Mouse (Mus musculus) stomach, embryonic 16.5 days (tissue): ENCODE results near the gene Gm10190. TPM values are rescaled to one million over a fixed set of nuclear protein-coding genes. Genes with fewer than 3 reads are reported as not detected.
A peak's percentile ranks its signal among the peaks of the same experiment; 100 is the strongest.
"Not testable (repeated sequence)": the region's sequence is repeated elsewhere in the genome, so short reads cannot be mapped to it uniquely, and the experiment has no call there.

Experiments
- ATAC-seq: fragments of 200-750 bp; cut with Nextera tagmentation; 2 replicates; pipeline ENCODE4 v1.8.0; 2017; ENCODE audit warnings: moderate number of reproducible peaks, moderate TSS enrichment; ENCODE audit not compliant: insufficient read depth, low FRiP score
- H3K27ac ChIP-seq: fragments of 300-500 bp; sonication (generic); 2 replicates; pipeline ENCODE4 v1.5.1; 2014; ENCODE audit warnings: low read length
- H3K27me3 ChIP-seq: fragments of 300-500 bp; sonication (generic); 2 replicates; pipeline ENCODE4 v1.6.1; 2014; ENCODE audit warnings: low read length, control low read depth, mixed read lengths; ENCODE audit not compliant: control insufficient read depth, insufficient read depth
- H3K36me3 ChIP-seq: fragments of 300-500 bp; sonication (generic); 2 replicates; pipeline ENCODE4 v1.6.1; 2014; ENCODE audit warnings: low read length; ENCODE audit not compliant: control insufficient read depth, insufficient read depth
- H3K4me1 ChIP-seq: fragments of 300-500 bp; sonication (generic); 2 replicates; pipeline ENCODE4 v1.6.1; 2014; ENCODE audit warnings: low read length, control low read depth, mixed read lengths; ENCODE audit not compliant: control insufficient read depth, insufficient read depth
- H3K4me2 ChIP-seq: fragments of 300-500 bp; sonication (generic); 2 replicates; pipeline ENCODE4 v1.6.1; 2014; ENCODE audit warnings: low read depth, low read length, mixed read lengths
- H3K4me3 ChIP-seq: fragments of 300-500 bp; sonication (generic); replicated peaks from 2 replicates; pipeline ENCODE4 v1.5.1; 2014; ENCODE audit warnings: mild to moderate bottlenecking, low read length
- H3K9ac ChIP-seq: fragments of 300-500 bp; sonication (generic); 2 replicates; pipeline ENCODE4 v1.6.1; 2014; ENCODE audit warnings: low read length
- H3K9me3 ChIP-seq: fragments of 300-500 bp; sonication (generic); replicated peaks from 2 replicates; pipeline ENCODE4 v1.6.1; 2016; ENCODE audit warnings: low read length, control low read depth; ENCODE audit not compliant: control insufficient read depth
- WGBS: fragments of 180-500 bp; shearing (Covaris S2); extraction: QIAGEN DNeasy Blood & Tissue Kit; methylation state at CpG from one replicate; pipeline ENCODE4 v1.1.7; 2014; 5-methylcytosine and 5-hydroxymethylcytosine counted together
- polyA plus RNA-seq: library from polyadenylated mRNA; unstranded; fragments of >200 nt; fragmentation: Nextera tagmentation; extraction: Ambion mirVana; gene quantifications from 2 replicates; pipeline ENCODE4 v1.2.1, GENCODE M21; 2015

Gm10190 gene
- polyA plus RNA-seq, 1 experiment from 2014 or later = not detected

- ATAC-seq = not testable (repeated sequence)
These were observed 5.0 kb upstream of the Gm10190 start for GRCm38 (mm10) chr17:80378386-80378785.

GRCm38 (mm10) chr17:80373726-80374096 is 370 bp upstream of the Gm10190 start:
- H3K27me3 ChIP-seq = 0 out of 2 replicates have a peak, but pooled peaks cover 4% of the 10 kb centered on the region
- H3K9ac ChIP-seq = peak overlapping the region; percentile 71
- H3K4me3 ChIP-seq = peak overlapping the region; percentile 53
- no peak overlapping the region for H3K27ac ChIP-seq
- no peaks in the 10 kb centered on the region for H3K36me3 ChIP-seq
- 19% methylated on average over 29 of the region's 29 CpGs for WGBS
- peak overlapping the region; percentile 87 for H3K4me2 ChIP-seq
- H3K4me1 ChIP-seq = peaks cover 7% of the 10 kb centered on the region; the same call in 1 of the 2 replicates
- peak; percentile 72; the same call in 1 of the 2 replicates for ATAC-seq
- H3K9me3 ChIP-seq = no peaks in the 10 kb centered on the region

More at GRCm38 (mm10) chr17:80378386-80378785, 5.0 kb upstream of the Gm10190 start:
- not testable (repeated sequence) for H3K4me3 ChIP-seq, H3K27ac ChIP-seq, H3K4me2 ChIP-seq, H3K36me3 ChIP-seq, H3K9me3 ChIP-seq, H3K9ac ChIP-seq, H3K4me1 ChIP-seq, H3K27me3 ChIP-seq

DNA sequence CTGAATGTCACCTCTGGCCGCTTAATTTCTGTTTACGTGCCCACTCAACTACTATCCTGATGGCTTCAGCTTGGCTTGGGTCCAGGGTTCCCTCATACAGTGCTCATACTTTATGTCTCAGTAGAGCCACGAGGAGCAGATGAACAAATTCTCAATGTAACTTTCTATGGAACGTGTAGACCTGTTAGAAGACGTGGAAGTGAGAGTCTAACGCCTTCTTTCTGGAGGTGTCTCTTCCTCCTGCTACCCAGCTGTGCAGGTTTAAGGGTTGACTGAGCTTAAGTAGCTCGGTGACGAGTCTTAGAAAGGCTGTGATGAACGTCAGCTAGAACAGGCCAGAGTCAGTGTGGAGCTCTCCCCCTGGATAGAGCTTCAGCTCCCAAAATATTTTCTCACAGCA is 4.7 kb downstream of the Gm10190 start:
- Histone ChIP-seq H3K27me3 (no peaks in the 10 kb centered on the region), H3K9ac (no peak overlapping the region), H3K27ac (no peak overlapping the region), H3K4me2 (no peak overlapping the region), H3K9me3 (no peaks in the 10 kb centered on the region), H3K4me3 (no peak overlapping the region), H3K36me3 (no peaks in the 10 kb centered on the region), H3K4me1 (peaks cover 3% of the 10 kb centered on the region; the same call in 1 of the 2 replicates)
- no peak for ATAC-seq
- 81% methylated on average over 9 of the region's 9 CpGs for WGBS

- Histone ChIP-seq H3K4me3 (no peak overlapping the region), H3K9ac (no peak overlapping the region), H3K4me2 (no peak overlapping the region), H3K9me3 (no peaks in the 10 kb centered on the region), H3K27me3 (no peaks in the 10 kb centered on the region), H3K36me3 (no peaks in the 10 kb centered on the region), H3K27ac (no peak overlapping the region), H3K4me1 (no peaks in the 10 kb centered on the region)
- ATAC-seq = no peak
- 89% methylated on average over 5 of the region's 5 CpGs for WGBS
These were observed 6.1 kb downstream of the Gm10190 start for GRCm38 (mm10) chr17:80367276-80367675.

DNA sequence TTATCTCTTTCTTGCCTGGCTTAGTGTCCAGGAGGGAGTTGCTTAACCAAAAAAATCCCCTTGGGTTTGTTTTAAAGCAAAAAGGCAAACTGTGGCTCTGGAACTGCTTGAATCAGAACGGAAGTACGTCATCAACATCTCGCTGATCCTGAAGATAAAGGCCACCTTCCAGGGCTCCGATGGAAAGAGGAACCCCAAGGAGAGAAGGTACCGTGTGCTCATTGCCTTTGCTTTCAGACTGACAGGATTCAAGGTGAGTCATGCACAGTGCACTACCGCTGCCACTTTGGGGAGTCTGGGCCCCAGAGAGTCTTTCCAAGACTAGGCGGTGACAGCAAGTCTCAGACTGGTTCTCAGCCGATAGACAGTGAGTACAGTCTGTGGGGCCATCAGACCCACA is 13.1 kb downstream of the Gm10190 start:
- WGBS = 82% methylated on average over 8 of the region's 8 CpGs
- Histone ChIP-seq H3K27ac (no peak overlapping the region), H3K27me3 (no peaks in the 10 kb centered on the region), H3K36me3 (no peaks in the 10 kb centered on the region), H3K9me3 (no peaks in the 10 kb centered on the region), H3K4me2 (no peak overlapping the region), H3K4me3 (no peak overlapping the region), H3K4me1 (no peaks in the 10 kb centered on the region), H3K9ac (no peak overlapping the region)
- no peak for ATAC-seq

- Histone ChIP-seq H3K4me3 (no peak overlapping the region), H3K9me3 (no peaks in the 10 kb centered on the region), H3K27ac (no peak overlapping the region), H3K4me2 (no peak overlapping the region), H3K4me1 (no peaks in the 10 kb centered on the region), H3K9ac (no peak overlapping the region), H3K27me3 (no peaks in the 10 kb centered on the region), H3K36me3 (no peaks in the 10 kb centered on the region)
- ATAC-seq = no peak
- WGBS = 37% methylated on average over 6 of the region's 6 CpGs
These were observed 26.1 kb downstream of the Gm10190 start for GRCm38 (mm10) chr17:80347234-80347633.

GRCm38 (mm10) chr17:80346591-80347125 is 26.7 kb downstream of the Gm10190 start:
- Histone ChIP-seq H3K36me3 (no peaks in the 10 kb centered on the region), H3K9ac (no peak overlapping the region), H3K9me3 (no peaks in the 10 kb centered on the region), H3K4me2 (no peak overlapping the region), H3K4me1 (no peaks in the 10 kb centered on the region), H3K4me3 (no peak overlapping the region), H3K27me3 (no peaks in the 10 kb centered on the region), H3K27ac (no peak overlapping the region)
- no peak for ATAC-seq
- 58% methylated on average over 11 of the region's 11 CpGs for WGBS

GRCm38 (mm10) chr17:80345277-80345676 is 28.1 kb downstream of the Gm10190 start:
- Histone ChIP-seq H3K27ac (no peak overlapping the region), H3K27me3 (no peaks in the 10 kb centered on the region), H3K4me3 (no peak overlapping the region), H3K9me3 (no peaks in the 10 kb centered on the region), H3K4me1 (no peaks in the 10 kb centered on the region), H3K36me3 (no peaks in the 10 kb centered on the region), H3K9ac (no peak overlapping the region), H3K4me2 (no peak overlapping the region)
- 75% methylated on average over 4 of the region's 4 CpGs for WGBS
- no peak for ATAC-seq

DNA sequence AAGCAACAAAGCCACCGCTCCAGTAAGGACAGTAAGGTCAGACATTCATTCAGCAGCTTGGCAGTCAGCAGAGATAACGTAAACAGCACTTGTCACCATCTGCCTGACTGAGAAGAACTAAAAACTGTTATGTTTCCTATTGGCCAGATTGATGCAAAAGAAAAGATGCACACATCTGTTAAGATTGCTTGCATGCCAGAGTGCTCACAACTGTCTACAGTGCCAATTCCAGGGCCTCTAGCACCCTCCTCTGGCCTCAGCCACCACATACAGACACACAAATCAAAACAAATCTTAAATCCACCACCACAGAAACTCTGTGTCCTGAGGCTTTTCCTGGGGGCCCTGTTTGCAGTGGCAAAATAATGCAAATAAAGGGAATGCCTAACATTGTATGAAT is 41.0 kb downstream of the Gm10190 start:
- 58% methylated on average over 2 of the region's 2 CpGs for WGBS
- H3K27me3 ChIP-seq = no peaks in the 10 kb centered on the region
- no peak overlapping the region for H3K4me2 ChIP-seq
- no peaks in the 10 kb centered on the region for H3K36me3 ChIP-seq
- no peaks in the 10 kb centered on the region for H3K9me3 ChIP-seq
- no peak overlapping the region for H3K9ac ChIP-seq
- no peak for ATAC-seq
- no peak overlapping the region for H3K4me3 ChIP-seq
- no peaks in the 10 kb centered on the region for H3K4me1 ChIP-seq
- no peak overlapping the region for H3K27ac ChIP-seq

DNA sequence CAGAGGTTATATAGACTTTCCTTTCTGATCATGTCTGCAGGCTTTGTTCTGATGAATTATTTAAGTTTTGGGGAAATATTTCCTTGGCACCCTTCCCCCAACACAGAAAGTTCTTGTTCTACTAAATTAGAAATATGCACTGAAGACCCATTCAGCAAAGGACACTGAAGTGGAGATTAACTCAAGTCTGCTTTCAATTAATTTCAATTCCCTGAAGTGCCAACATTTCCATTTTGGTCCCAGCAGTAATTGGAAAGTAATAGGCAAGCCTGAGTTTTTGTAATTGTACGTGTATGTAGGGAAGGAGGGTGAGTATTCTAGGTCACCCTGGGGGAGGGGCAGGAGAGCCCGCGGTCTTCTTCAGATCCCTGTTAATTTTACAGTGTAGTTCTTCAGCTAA is 46.9 kb downstream of the Gm10190 start:
- no peaks in the 10 kb centered on the region for H3K27me3 ChIP-seq
- no peak overlapping the region for H3K4me2 ChIP-seq
- H3K9ac ChIP-seq = no peak overlapping the region
- H3K4me1 ChIP-seq = no peaks in the 10 kb centered on the region
- H3K4me3 ChIP-seq = no peak overlapping the region
- no peaks in the 10 kb centered on the region for H3K36me3 ChIP-seq
- ATAC-seq = no peak
- 75% methylated on average over 3 of the region's 3 CpGs for WGBS
- H3K27ac ChIP-seq = no peak overlapping the region
- H3K9me3 ChIP-seq = no peaks in the 10 kb centered on the region
